Mouse (Mus musculus) embryonic facial prominence, embryonic 15.5 days (tissue): ENCODE results near the gene D3Ertd254e. TPM values are rescaled to one million over a fixed set of nuclear protein-coding genes. Genes with fewer than 3 reads are reported as not detected.

Experiments
- polyA plus RNA-seq: library from polyadenylated mRNA; unstranded; fragments of >200 nt; fragmentation: Nextera tagmentation; extraction: Ambion mirVana; gene quantifications from 2 replicates; pipeline ENCODE4 v1.2.1, GENCODE M21; 2015

D3Ertd254e gene
- polyA plus RNA-seq, 1 experiment from 2014 or later = 7.5 TPM

Other genes with a start within 250 kb of the D3Ertd254e start
- 87.4 and 95.4 TPM in 2 replicates for gene Dcun1d1, start 213.6 kb upstream of the D3Ertd254e start, polyA plus RNA-seq
- 31.0 and 32.1 TPM in 2 replicates for gene Mccc1, start 150.3 kb upstream of the D3Ertd254e start, polyA plus RNA-seq
- gene Ccdc144b, start 97.5 kb upstream of the D3Ertd254e start, polyA plus RNA-seq = not detected in 2 replicates
- 101 and 103 TPM in 2 replicates for gene Acad9, start 85.0 kb upstream of the D3Ertd254e start, polyA plus RNA-seq
- 0.40 and 0.64 TPM in 2 replicates for gene Qrfpr, start 71.3 kb downstream of the D3Ertd254e start, polyA plus RNA-seq